Mouse (Mus musculus): ENCODE measurements around the gene Akap8l.

Gene Akap8l

DNA sequence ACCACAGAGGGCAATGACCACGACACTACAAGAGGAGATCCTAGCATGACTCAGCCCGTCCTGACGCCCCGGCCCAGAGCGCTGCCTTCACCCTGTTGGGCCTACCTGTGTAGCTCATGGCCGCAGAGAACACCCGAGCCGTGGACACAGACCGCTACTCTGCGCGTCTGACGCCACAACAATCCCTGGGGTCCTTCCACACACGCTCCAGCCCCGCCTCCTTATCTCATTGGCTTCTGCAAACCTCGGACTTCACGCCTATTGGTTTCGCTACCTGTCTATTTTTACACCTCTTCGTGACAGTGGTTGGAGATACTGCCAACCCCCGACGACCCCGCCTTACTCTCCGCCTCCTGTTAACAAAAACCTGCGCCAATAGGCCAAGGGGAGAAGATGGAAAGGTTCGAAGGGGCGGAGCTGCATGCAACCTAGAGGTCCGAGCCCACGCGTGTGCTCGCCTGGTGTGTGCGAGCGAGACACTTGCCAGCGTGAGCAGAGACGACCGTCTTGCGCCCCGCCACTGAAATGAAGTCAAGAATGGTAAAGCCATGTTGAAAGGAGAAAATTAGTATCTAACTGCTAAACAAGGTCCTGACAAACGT, at the start of gene Akap8l:
Gene Akap8l, minus strand, starts transcription at position 226 of the 602 bp plus-strand sequence.
- CTCF ChIA-PET: interaction anchor here (1.1 kb wide), 1 partner anchor 52 kb away, joined by 5 read pairs; no protein-coding TSS in a partner anchor

GRCm38 (mm10) chr17:32396266-32396665, 45.9 kb upstream of the Akap8l start:
- CTCF ChIA-PET: no interaction called here

DNA sequence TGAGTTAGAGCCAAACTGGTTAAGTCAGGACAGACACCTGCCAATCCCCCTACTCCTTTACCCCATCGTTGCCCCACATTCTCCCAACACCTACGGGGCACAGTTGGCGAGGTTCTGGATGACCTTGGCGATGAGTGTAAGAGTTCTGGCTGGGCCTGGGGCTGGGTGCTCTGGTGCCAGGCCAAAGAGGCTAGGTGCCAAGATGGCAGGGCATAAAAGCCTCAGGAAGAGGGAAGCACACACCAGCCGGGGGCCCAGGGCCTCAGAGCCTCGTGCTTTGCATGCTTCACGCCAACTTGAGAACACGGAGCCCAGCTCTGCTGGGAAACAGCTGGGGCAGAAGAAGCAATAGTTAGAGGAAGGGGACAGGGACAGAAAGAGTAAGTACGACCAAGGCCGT, 43.5 kb upstream of the Akap8l start:
- CTCF ChIA-PET: no interaction called here

- CTCF ChIA-PET: interaction anchor here (0.6 kb wide), 1 partner anchor 42 kb away, joined by 3 read pairs; no protein-coding TSS in a partner anchor
These were observed 38.8 kb upstream of the Akap8l start, which contains the start of gene Wiz for GRCm38 (mm10) chr17:32389101-32389659. Gene Wiz, minus strand, starts transcription at chr17:32389439.

- CTCF ChIA-PET: no interaction called here
These were observed 38.1 kb upstream of the Akap8l start for GRCm38 (mm10) chr17:32388370-32389100.

DNA sequence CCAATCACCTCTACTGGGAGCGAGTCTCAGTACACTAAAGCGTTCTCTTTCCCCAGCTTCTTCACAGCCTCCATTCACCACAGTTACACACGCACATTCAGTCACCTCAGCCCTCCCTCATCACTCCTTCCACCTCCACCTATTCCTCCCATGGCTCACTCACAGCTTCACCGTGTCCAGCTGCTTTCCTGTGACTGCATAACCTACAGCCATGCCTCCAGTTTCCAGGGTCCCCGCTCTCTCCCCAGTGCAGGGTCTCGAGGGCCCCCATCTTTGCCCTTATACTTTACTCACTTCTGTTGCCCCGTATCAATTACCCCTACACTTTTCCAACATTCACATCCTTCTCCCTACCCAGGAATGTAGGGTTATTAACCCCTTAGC, 37.6 kb upstream of the Akap8l start:
- CTCF ChIA-PET: no interaction called here

DNA sequence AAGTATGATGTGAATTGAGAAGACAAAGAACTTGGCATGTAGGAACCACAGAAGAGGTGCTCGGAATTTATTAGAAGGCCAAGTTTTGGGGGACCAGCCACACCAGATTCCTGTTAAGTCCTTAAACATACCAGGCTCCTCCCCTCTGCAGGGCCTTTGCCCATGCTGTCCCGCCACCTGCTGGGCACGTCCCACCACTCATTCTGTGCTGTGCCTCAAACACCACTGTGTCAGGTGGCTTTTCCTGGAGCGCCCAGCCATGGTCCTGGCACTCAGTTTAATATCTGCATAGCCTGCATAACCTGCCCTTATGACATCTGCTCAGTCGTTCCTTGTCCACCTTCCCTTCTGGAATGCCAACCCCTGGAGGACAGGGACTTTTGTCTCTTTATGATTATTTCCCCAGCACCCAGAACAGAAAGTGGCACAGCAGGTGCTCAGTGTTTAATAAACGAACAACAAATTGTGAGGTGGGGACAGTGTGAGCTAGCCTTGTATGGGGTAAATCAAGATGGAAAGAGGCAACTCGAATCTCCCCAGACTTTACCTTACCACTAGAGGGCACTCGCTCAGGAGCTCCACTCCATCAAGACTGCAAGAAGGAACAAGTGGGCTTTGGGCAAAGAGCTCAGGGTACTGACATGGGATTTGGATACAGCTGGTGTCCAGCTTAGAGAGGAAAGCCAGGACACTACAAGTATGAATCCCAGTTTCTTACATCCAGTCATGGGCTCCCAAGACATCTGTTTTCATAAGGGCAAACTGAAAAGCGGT, 36.4 kb upstream of the Akap8l start:
- CTCF ChIA-PET: no interaction called here

DNA sequence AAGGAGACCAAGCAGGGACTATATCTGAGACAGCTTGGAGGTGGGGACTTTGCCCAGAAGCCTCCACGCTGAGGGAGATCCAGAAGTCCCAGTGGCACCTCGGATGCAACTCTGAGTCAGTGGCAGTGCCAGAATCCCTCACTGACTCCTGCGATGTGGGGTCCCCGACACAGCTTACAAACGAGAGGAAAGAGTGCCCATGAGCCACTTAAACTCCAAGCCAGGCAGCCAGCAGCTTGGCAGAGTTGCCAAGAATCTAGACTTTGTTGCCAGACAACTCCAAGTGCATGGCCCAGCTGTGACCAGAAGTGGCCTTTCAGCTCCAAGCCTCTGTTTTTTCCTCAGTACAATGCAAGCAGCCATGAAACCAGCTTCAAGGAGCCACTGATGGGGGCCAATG, 33.3 kb upstream of the Akap8l start:
- CTCF ChIA-PET: interaction anchor here (0.6 kb wide), 1 partner anchor 141 kb away, joined by 3 read pairs; no protein-coding TSS in a partner anchor

DNA sequence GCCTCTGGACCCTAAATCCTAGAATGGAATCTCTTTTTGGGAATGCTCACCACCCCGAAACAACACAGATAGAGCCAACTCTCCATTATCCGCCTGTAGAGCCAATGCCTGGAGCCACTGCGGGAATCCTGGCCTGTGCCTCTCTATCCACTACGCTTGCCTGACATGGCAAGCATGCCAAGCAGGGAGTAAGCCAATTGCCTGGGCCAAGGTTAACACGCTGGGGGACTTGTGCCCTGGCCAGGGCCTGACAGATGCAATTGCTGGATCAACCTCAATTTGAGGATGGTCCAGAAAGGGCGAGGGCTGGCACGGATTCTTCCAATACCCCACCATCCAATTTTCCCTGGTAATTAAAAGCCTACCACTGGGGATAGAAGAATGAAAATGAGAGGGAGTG, 32.2 kb upstream of the Akap8l start:
- CTCF ChIA-PET: no interaction called here

DNA sequence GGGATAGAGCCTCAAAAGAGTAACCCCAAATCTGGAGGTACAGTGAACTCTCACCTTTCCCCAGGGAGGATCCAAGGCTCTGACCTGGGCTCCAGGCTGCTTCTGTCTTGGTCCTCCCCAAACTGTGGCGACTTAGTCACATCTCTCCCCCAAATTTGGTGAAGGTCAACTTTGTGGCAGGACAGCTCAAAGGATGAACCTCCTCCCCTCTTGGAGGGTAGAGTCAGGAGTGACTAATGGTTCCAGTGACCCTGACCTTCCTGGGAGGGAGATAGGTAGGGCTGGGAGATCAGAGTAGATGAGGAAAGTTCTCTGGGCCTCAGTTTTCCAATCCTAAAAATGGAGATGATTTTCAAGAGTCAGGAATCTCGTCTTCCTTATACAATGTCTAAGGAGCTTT, 28.4 kb upstream of the Akap8l start:
- CTCF ChIA-PET: no interaction called here

GRCm38 (mm10) chr17:32377137-32377536, 26.7 kb upstream of the Akap8l start:
- CTCF ChIA-PET: no interaction called here

- CTCF ChIA-PET: no interaction called here
These were observed 26.1 kb upstream of the Akap8l start for GRCm38 (mm10) chr17:32376475-32376874.

- CTCF ChIA-PET: no interaction called here
These were observed 18.7 kb upstream of the Akap8l start for GRCm38 (mm10) chr17:32368991-32369578.

GRCm38 (mm10) chr17:32367706-32368105, 17.3 kb upstream of the Akap8l start:
- CTCF ChIA-PET: no interaction called here

- CTCF ChIA-PET: interaction anchor here (1.3 kb wide), 1 partner anchor 12 kb away, joined by 3 read pairs; no protein-coding TSS in a partner anchor
These were observed 14.9 kb upstream of the Akap8l start for GRCm38 (mm10) chr17:32365296-32365695.

DNA sequence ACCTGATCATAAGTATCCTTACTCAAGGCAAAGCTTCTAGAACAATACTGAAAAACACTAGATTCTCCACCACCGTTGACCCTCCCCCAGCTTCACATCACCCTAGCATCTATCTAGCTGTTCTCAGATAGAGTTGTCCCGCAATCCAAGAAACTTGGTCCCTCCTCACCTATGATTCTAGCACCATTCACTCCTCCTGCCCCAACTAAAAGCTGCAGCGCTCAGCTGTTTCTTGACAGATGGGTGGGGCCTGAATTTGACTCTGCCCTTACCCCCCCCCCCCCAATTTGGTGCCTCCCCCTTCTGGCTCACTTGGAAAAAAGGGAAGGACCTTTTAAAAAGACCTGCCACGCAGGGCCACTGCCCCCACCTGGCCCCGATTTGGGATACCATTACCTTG, 14.4 kb upstream of the Akap8l start:
- CTCF ChIA-PET: interaction anchor here (1.3 kb wide), 1 partner anchor 12 kb away, joined by 3 read pairs; no protein-coding TSS in a partner anchor

DNA sequence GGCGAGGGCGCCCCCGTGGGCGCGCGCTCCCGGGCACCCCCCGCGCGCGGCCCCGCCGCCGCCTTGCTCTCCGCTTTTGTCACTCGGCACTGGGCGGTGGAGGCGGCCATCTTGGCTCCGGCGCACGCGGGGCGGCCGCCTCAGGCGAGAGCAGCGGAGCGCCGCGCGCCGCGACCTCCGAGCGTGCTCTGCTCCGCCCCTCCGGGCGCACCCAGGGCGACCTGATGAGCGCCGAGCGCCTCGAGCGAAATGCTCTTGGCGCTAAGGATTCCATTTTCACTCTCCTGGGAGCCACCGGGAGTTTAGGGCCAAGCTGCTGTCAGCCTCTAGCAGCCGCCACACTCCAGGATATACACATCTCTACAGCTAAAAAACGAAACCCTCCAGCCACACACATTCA, 13.9 kb upstream of the Akap8l start:
- CTCF ChIA-PET: interaction anchor here (1.3 kb wide), 1 partner anchor 12 kb away, joined by 3 read pairs; no protein-coding TSS in a partner anchor

GRCm38 (mm10) chr17:32363821-32364301, 13.5 kb upstream of the Akap8l start:
- CTCF ChIA-PET: no interaction called here

GRCm38 (mm10) chr17:32362686-32363085, 12.3 kb upstream of the Akap8l start:
- CTCF ChIA-PET: interaction anchor here (0.6 kb wide), 2 partner anchors 32 to 125 kb away, joined by 3 to 12 read pairs; no protein-coding TSS in a partner anchor

DNA sequence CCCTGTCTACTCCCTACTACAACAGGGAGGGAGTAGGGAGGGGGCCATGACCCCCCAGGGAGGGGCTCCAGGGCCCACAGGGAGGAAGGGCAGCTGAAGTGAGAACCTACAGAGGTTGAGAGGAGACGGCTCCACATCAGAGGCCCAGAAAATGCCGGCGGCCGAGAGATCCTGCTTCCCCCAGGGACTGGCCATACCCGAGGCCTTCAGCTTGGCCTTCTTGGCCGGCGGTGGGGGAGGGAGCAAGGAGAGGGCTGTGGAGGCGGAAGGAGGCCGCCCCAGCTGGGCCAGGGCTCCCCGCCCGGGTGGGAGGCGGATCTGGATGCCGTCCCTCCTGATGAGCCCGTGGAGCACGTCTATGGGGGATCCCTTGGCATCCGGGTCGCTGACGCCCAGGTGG, 9.5 kb upstream of the Akap8l start:
- CTCF ChIA-PET: interaction anchor here (0.6 kb wide), 1 partner anchor 11 kb away, joined by 9 read pairs; no protein-coding TSS in a partner anchor

DNA sequence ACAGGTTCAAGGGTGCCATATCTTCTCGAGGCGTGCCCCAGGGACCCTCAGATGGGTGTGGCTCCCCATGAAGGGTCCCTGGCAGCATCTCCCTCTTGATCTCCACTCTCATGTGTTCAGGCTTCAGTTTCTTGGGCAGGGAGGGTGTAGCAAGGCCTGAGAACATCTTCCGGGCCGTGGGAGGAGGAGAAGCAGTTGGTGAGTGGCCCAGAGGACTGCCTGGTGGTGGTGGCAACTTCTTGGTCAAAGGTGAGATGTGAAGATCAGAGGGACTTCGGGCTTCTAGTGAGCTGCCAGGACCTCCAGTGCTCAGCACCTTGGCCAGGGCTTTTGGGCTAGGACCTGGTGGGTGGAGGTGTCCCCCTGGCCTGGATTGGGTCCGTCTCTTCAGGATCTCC, 8.5 kb upstream of the Akap8l start:
- CTCF ChIA-PET: no interaction called here
